Mouse (Mus musculus) limb, embryonic 14.5 days (tissue): ENCODE measurements around the gene Cldn22. TPM values are rescaled to one million over a fixed set of nuclear protein-coding genes. Genes with fewer than 3 reads are reported as not detected.

Source experiments
- ATAC-seq: fragments of 200-750 bp; cut with Nextera tagmentation; 2 replicates; pipeline ENCODE4 v1.8.0; 2017; ENCODE audit warnings: low read depth, moderate number of reproducible peaks, moderate TSS enrichment; ENCODE audit not compliant: low FRiP score
- DNase-seq: peaks from one replicate; pipeline ENCODE4 v3.0.0-alpha.2; 2015; ENCODE audit warnings: low spot score
- H3K27ac ChIP-seq: fragments of 300-500 bp; sonication (generic); replicated peaks from 2 replicates; pipeline ENCODE4 v1.5.1; 2014; ENCODE audit warnings: low read depth, mild to moderate bottlenecking, low read length, moderate library complexity, mixed read lengths
- H3K27me3 ChIP-seq: fragments of 300-500 bp; sonication (generic); 2 replicates; pipeline ENCODE4 v1.6.1; 2014; ENCODE audit warnings: low read length, mixed read lengths; ENCODE audit not compliant: control insufficient read depth, insufficient read depth
- H3K36me3 ChIP-seq: fragments of 300-500 bp; sonication (generic); 2 replicates; pipeline ENCODE4 v1.6.1; 2014; ENCODE audit warnings: mild to moderate bottlenecking, low read length, moderate library complexity, mixed read lengths; ENCODE audit not compliant: control insufficient read depth, insufficient read depth
- H3K4me1 ChIP-seq: fragments of 300-500 bp; sonication (generic); 2 replicates; pipeline ENCODE4 v1.6.1; 2014; ENCODE audit warnings: antibody characterized with exemption, low read length, mixed read lengths; ENCODE audit not compliant: control insufficient read depth, insufficient read depth
- H3K4me2 ChIP-seq: fragments of 300-500 bp; sonication (generic); replicated peaks from 2 replicates; pipeline ENCODE4 v1.6.1; 2014; ENCODE audit warnings: low read depth, mild to moderate bottlenecking, low read length, moderate library complexity; ENCODE audit not compliant: severe bottlenecking
- H3K4me3 ChIP-seq: fragments of 300-500 bp; sonication (generic); replicated peaks from 2 replicates; pipeline ENCODE4 v1.5.1; 2014; ENCODE audit warnings: low read length
- H3K9ac ChIP-seq: fragments of 300-500 bp; sonication (generic); 2 replicates; pipeline ENCODE4 v1.6.1; 2014; ENCODE audit warnings: mild to moderate bottlenecking, low read depth, low read length, moderate library complexity; ENCODE audit not compliant: severe bottlenecking
- H3K9me3 ChIP-seq: fragments of 300-500 bp; sonication (generic); 2 replicates; pipeline ENCODE4 v1.6.1; 2016; ENCODE audit warnings: low read length; ENCODE audit not compliant: control insufficient read depth
- POLR2A ChIP-seq: fragments of 200-500 bp; IDR thresholded peaks from 2 replicates; pipeline ENCODE4 v1.8.0; 2012; ENCODE audit warnings: inconsistent platforms, mild to moderate bottlenecking, moderate library complexity, borderline replicate concordance; ENCODE audit not compliant: insufficient read depth, insufficient read length; ENCODE audit errors: extremely low read depth
- WGBS: fragments of 180-500 bp; shearing (Covaris S2); extraction: QIAGEN DNeasy Blood & Tissue Kit; methylation state at CpG from one replicate; pipeline ENCODE4 v1.1.7; 2014; 5-methylcytosine and 5-hydroxymethylcytosine counted together
- polyA plus RNA-seq, 2 experiments: library from polyadenylated mRNA; depleted of rRNA in 1 of 2; stranded (reverse) in 1 of 2; unstranded in 1 of 2; fragments of >200 nt; fragmentation: Nextera tagmentation in 1 of 2; extraction: Ambion mirVana in 1 of 2; gene quantifications; 2 replicates each; pipeline versions ENCODE4 v1.2.1 to v1.2.3; 2012 to 2014

Gene Cldn22
- polyA plus RNA-seq, 2 experiments: 0.08 TPM; not detected in 1

DNA sequence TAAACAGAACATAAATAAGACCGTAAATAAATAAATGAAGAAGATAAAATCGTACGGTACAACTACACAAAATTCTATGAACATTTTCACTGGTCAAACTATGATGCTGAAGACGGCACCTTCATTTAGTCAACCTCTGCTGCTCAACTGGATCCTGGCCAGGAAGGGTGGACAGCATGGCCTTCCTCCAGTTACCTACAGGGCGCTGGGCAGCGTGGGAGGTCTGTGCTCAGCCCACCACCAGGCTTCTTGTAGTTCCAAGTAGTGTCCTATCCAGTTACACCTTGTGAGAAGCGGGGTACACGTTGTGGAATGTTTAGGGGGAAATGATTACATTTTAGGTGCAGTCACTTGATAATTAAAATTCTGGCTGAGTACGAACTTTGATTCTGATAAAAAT lies 2.6 kb downstream of the Cldn22 start:
- ATAC-seq (no peak; the same call in 1 of the 2 replicates), DNase-seq (no peak)
- Histone ChIP-seq H3K9me3 (no peaks in the 10 kb centered on the region), H3K4me2 (no peak overlapping the region), H3K9ac (no peak overlapping the region), H3K4me3 (no peak overlapping the region), H3K27ac (no peak overlapping the region), H3K4me1 (peaks cover 3% of the 10 kb centered on the region; the same call in 1 of the 2 replicates), H3K27me3 (no peaks in the 10 kb centered on the region), H3K36me3 (peaks cover 41% of the 10 kb centered on the region)
- no peak for TF ChIP-seq POLR2A
- 80% methylated on average over 9 of the region's 9 CpGs for WGBS

DNA sequence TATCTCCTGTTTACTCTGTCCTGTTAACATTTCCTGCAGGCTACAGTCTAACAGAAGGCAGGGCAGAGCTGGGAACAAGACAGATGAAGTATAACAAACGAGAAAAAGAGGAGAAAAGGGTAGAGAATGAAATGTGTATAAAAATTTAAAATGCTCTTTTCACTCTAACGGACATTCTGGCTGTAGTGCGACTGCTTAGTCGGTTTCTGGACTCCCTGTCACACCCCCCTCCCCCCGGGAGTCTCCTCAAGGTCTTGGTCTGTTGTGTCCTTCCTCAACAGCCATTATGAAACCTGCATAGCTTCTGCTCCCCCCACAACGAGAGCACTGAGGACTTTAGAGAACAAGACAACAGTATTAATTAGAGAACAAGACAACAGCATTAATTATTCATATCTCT lies 8.3 kb downstream of the Cldn22 start:
- no peaks in the 10 kb centered on the region for H3K9me3 ChIP-seq
- H3K4me1 ChIP-seq: peaks cover 8% of the 10 kb centered on the region; the same call in 1 of the 2 replicates
- no peak overlapping the region for H3K9ac ChIP-seq
- no peak overlapping the region for H3K27ac ChIP-seq
- no peak for ATAC-seq
- no peak overlapping the region for H3K4me2 ChIP-seq
- no peak overlapping the region for H3K4me3 ChIP-seq
- WGBS: 79% methylated on average over 6 of the region's 6 CpGs
- no peak for TF ChIP-seq POLR2A
- peaks cover 46% of the 10 kb centered on the region for H3K36me3 ChIP-seq
- no peak for DNase-seq
- no peaks in the 10 kb centered on the region for H3K27me3 ChIP-seq

DNA sequence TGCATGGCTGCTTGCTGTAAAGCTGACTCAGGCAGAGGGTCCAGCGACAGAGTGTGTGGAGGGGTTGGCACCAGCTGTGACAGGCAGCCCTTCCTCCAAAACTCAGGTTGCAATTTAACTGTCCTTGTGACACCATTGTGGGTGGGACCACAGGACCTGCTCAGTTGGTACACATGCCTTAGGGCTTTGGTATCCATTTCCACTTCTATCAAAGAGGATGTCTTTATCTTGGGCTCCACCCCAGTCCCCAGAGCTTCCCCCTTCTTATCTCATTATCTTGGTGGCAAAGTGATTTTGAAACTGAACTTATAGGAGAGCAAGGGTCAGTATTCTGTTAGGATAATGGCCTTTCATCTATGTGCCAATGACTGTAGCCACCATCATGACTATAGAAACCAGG lies 9.7 kb downstream of the Cldn22 start:
- DNase-seq (no peak), ATAC-seq (no peak)
- Histone ChIP-seq H3K4me1 (peaks cover 8% of the 10 kb centered on the region; the same call in 1 of the 2 replicates), H3K9ac (no peak overlapping the region), H3K4me2 (no peak overlapping the region), H3K4me3 (no peak overlapping the region), H3K27ac (no peak overlapping the region), H3K27me3 (no peaks in the 10 kb centered on the region), H3K36me3 (peaks cover 42% of the 10 kb centered on the region), H3K9me3 (no peaks in the 10 kb centered on the region)
- TF ChIP-seq POLR2A: no peak
- WGBS: 33% methylated on average over 1 of the region's 1 CpGs

DNA sequence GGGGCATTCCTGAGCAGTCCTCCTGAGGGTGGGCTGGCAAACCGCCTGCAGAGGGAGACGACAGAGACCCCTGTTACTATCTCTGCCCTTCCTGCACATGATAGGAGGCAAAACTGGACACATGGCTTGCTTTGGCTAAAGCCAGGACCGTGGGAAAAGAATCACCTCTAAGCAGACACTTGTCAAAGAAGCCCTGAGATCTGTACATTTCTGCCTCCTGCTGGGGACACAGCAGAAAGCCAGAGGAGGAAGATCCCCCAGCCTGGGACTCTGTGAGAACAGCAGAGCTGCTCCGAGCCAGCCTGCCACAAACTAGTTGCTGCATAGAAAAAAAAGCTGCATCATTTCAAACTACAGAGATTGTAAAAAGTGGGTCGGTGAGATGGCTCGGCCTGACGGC lies 18.8 kb downstream of the Cldn22 start:
- H3K4me2 ChIP-seq: no peak overlapping the region
- peaks cover 78% of the 10 kb centered on the region for H3K36me3 ChIP-seq
- H3K27ac ChIP-seq: no peak overlapping the region
- WGBS: 79% methylated on average over 7 of the region's 7 CpGs
- no peaks in the 10 kb centered on the region for H3K9me3 ChIP-seq
- no peaks in the 10 kb centered on the region for H3K27me3 ChIP-seq
- no peak for ATAC-seq
- H3K9ac ChIP-seq: no peak overlapping the region
- no peaks in the 10 kb centered on the region for H3K4me1 ChIP-seq
- no peak overlapping the region for H3K4me3 ChIP-seq
- no peak for TF ChIP-seq POLR2A
- DNase-seq: no peak

DNA sequence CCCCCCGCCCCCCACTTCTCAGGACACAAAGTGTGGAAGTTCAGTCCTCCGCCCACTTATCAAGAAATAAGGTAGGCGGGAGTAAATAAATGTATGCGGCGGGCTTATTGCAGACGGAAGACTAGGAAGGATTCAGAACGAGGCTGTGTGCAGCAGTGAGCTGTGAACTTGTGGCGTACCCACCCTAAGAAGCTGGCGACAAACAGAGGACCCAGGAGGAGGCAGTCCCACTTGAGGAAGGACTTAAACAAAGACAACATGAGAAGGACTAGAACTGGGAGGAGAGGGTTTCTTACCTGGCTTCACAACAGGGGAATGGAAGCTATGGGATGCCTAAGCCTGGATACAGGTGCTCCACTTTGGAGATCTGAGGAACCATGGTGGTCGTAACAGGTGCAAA lies 19.4 kb downstream of the Cldn22 start:
- no peak for ATAC-seq
- 97% methylated on average over 10 of the region's 10 CpGs for WGBS

DNA sequence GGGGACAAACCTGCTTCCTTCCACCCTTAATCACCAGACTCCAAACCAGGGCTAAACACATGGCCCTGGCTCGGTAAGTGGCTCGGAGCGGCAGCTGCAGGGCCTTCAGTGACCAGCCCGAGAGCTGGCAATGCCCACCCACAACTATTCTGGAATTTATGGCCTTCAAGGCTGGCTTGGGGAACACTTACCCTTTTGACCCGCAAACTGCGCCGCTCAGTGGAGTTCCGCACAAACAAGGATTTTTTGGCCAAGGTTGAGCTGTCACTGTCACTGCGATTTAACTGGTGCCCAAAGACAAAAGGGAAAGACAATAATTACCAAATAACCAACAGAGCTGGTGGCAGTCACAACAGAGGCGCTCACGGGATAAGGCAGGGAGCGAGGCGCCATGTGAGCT lies 21.7 kb downstream of the Cldn22 start:
- WGBS: 65% methylated on average over 13 of the region's 13 CpGs
- H3K27me3 ChIP-seq: no peaks in the 10 kb centered on the region
- H3K36me3 ChIP-seq: peaks cover 86% of the 10 kb centered on the region
- H3K9me3 ChIP-seq: no peaks in the 10 kb centered on the region
- TF ChIP-seq POLR2A: no peak
- DNase-seq: no peak
- H3K9ac ChIP-seq: no peak overlapping the region
- ATAC-seq: no peak
- H3K27ac ChIP-seq: no peak overlapping the region
- H3K4me2 ChIP-seq: no peak overlapping the region
- no peak overlapping the region for H3K4me3 ChIP-seq
- H3K4me1 ChIP-seq: no peaks in the 10 kb centered on the region

More for the DNA sequence above, 19.4 kb downstream of the Cldn22 start:
- H3K27me3 ChIP-seq: no peaks in the 10 kb centered on the region
- H3K4me2 ChIP-seq: no peak overlapping the region
- no peak overlapping the region for H3K9ac ChIP-seq
- H3K4me3 ChIP-seq: no peak overlapping the region
- no peak for TF ChIP-seq POLR2A
- no peaks in the 10 kb centered on the region for H3K9me3 ChIP-seq
- no peak for DNase-seq
- H3K36me3 ChIP-seq: peaks cover 80% of the 10 kb centered on the region
- no peaks in the 10 kb centered on the region for H3K4me1 ChIP-seq
- no peak overlapping the region for H3K27ac ChIP-seq
